Mouse (Mus musculus) limb, embryonic 12.5 days (tissue): ENCODE measurements around the gene Atp1a2. TPM values are rescaled to one million over a fixed set of nuclear protein-coding genes. Genes with fewer than 3 reads are reported as not detected.

ENCODE experiments used
- ATAC-seq: fragments of 200-750 bp; cut with Nextera tagmentation; 2 replicates; pipeline ENCODE4 v1.8.0; 2017; ENCODE audit warnings: low read depth, moderate TSS enrichment; ENCODE audit not compliant: insufficient number of reproducible peaks, insufficient read depth, low FRiP score, low TSS enrichment
- H3K27ac ChIP-seq: fragments of 300-500 bp; sonication (generic); 2 replicates; pipeline ENCODE4 v1.5.1; 2016; ENCODE audit warnings: mild to moderate bottlenecking, moderate library complexity
- H3K27me3 ChIP-seq: fragments of 300-500 bp; sonication (generic); 2 replicates; pipeline ENCODE4 v1.6.1; 2016; ENCODE audit warnings: mild to moderate bottlenecking, moderate library complexity
- H3K36me3 ChIP-seq: fragments of 300-500 bp; sonication (generic); 2 replicates; pipeline ENCODE4 v1.6.1; 2016; ENCODE audit warnings: mild to moderate bottlenecking, moderate library complexity
- H3K4me1 ChIP-seq: fragments of 300-500 bp; sonication (generic); replicated peaks from 2 replicates; pipeline ENCODE4 v1.6.1; 2016
- H3K4me2 ChIP-seq: fragments of 300-500 bp; sonication (generic); 2 replicates; pipeline ENCODE4 v1.6.1; 2016; ENCODE audit warnings: mild to moderate bottlenecking, moderate library complexity
- H3K4me3 ChIP-seq: fragments of 300-500 bp; sonication (generic); replicated peaks from 2 replicates; pipeline ENCODE4 v1.5.1; 2016; ENCODE audit warnings: mild to moderate bottlenecking
- H3K9ac ChIP-seq: fragments of 300-500 bp; sonication (generic); replicated peaks from 2 replicates; pipeline ENCODE4 v1.6.1; 2016; ENCODE audit warnings: mild to moderate bottlenecking, moderate library complexity
- H3K9me3 ChIP-seq: fragments of 300-500 bp; sonication (generic); 2 replicates; pipeline ENCODE4 v1.6.1; 2016; ENCODE audit warnings: mild to moderate bottlenecking, moderate library complexity
- WGBS: fragments of 180-500 bp; shearing (Covaris S2); methylation state at CpG from one replicate; pipeline ENCODE4 v1.1.7; 2016; 5-methylcytosine and 5-hydroxymethylcytosine counted together
- polyA plus RNA-seq: library from polyadenylated mRNA; unstranded; fragments of >200 nt; fragmentation: Nextera tagmentation; extraction: Ambion mirVana; gene quantifications from 2 replicates; pipeline ENCODE4 v1.2.1, GENCODE M21; 2016

Atp1a2 gene
- polyA plus RNA-seq, 1 experiment from 2014 or later: 5.1 TPM

GRCm38 (mm10) chr1:172324725-172325124 lies 26.9 kb upstream of the Atp1a2 start:
- Histone ChIP-seq H3K27ac (no peak overlapping the region), H3K9me3 (peaks cover 3% of the 10 kb centered on the region; the same call in 1 of the 2 replicates), H3K9ac (no peak overlapping the region), H3K27me3 (peaks cover 59% of the 10 kb centered on the region), H3K4me2 (no peak overlapping the region), H3K4me1 (0 out of 2 replicates have a peak, but pooled peaks cover 19% of the 10 kb centered on the region), H3K36me3 (peaks cover 9% of the 10 kb centered on the region; the same call in 1 of the 2 replicates), H3K4me3 (no peak overlapping the region)
- 6% methylated on average over 7 of the region's 7 CpGs for WGBS
- ATAC-seq: peak; percentile 35; the same call in 1 of the 2 replicates

GRCm38 (mm10) chr1:172323801-172324359 lies 26.0 kb upstream of the Atp1a2 start:
- H3K4me2 ChIP-seq: no peak overlapping the region
- no peak for ATAC-seq
- H3K9me3 ChIP-seq: peaks cover 3% of the 10 kb centered on the region; the same call in 1 of the 2 replicates
- H3K4me1 ChIP-seq: 0 out of 2 replicates have a peak, but pooled peaks cover 19% of the 10 kb centered on the region
- H3K36me3 ChIP-seq: peaks cover 18% of the 10 kb centered on the region
- H3K9ac ChIP-seq: no peak overlapping the region
- 67% methylated on average over 6 of the region's 6 CpGs for WGBS
- H3K4me3 ChIP-seq: no peak overlapping the region
- H3K27me3 ChIP-seq: peaks cover 51% of the 10 kb centered on the region
- no peak overlapping the region for H3K27ac ChIP-seq

DNA sequence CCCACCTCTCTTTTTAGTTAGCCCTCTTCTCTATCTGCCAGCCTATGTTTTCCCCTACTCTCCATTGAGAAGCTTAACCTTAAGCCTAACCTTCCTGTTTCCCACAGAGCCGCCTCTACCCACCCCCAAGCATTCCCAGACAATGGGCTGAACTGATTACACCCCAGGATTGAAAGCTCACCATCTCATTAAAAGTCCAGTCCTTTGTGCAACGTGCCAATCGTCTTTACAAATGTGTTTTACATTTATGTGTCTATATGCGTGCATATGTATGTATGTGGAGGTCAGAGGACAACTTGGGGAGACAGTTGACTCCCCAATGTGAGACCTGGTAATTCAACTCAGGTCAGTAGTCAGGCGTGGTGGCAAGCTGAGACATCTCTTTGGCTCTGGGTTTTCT lies 25.4 kb upstream of the Atp1a2 start:
- no peak overlapping the region for H3K4me3 ChIP-seq
- 0 out of 2 replicates have a peak, but pooled peaks cover 22% of the 10 kb centered on the region for H3K4me1 ChIP-seq
- no peak for ATAC-seq
- H3K27ac ChIP-seq: no peak overlapping the region
- H3K9me3 ChIP-seq: peaks cover 3% of the 10 kb centered on the region; the same call in 1 of the 2 replicates
- no peak overlapping the region for H3K4me2 ChIP-seq
- H3K36me3 ChIP-seq: peaks cover 23% of the 10 kb centered on the region
- WGBS: 45% methylated on average over 5 of the region's 5 CpGs
- H3K27me3 ChIP-seq: peaks cover 45% of the 10 kb centered on the region
- no peak overlapping the region for H3K9ac ChIP-seq

DNA sequence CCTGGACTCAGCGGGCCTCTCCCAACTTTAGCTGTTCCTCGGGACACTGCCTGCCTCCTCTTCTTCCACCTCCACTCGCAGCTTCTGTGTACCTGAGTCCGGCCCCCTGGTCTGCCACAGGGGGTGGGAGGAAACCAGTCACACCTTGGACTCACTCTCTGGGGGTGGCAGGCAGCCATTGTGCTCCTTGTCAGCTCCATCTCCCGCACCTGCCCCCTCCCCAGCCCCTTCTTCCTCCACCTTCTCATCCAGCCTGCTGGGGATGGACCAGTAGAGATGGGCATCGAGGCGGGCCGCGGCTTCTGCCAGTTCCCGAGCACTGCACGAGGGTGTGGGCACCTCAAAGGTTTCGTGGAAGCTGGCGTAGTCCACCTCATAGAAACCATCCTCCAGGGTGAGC lies 24.9 kb upstream of the Atp1a2 start:
- ATAC-seq: no peak
- no peak overlapping the region for H3K27ac ChIP-seq
- peaks cover 3% of the 10 kb centered on the region; the same call in 1 of the 2 replicates for H3K9me3 ChIP-seq
- no peak overlapping the region for H3K4me3 ChIP-seq
- H3K4me1 ChIP-seq: peaks cover 25% of the 10 kb centered on the region; the same call in 1 of the 2 replicates
- 53% methylated on average over 13 of the region's 13 CpGs for WGBS
- peaks cover 39% of the 10 kb centered on the region for H3K27me3 ChIP-seq
- H3K4me2 ChIP-seq: no peak overlapping the region
- H3K36me3 ChIP-seq: peaks cover 29% of the 10 kb centered on the region
- no peak overlapping the region for H3K9ac ChIP-seq

- Histone ChIP-seq H3K9me3 (no peaks in the 10 kb centered on the region), H3K4me1 (peaks cover 24% of the 10 kb centered on the region), H3K27me3 (peaks cover 11% of the 10 kb centered on the region), H3K36me3 (peaks cover 40% of the 10 kb centered on the region), H3K4me2 (no peak overlapping the region), H3K9ac (no peak overlapping the region), H3K27ac (no peak overlapping the region), H3K4me3 (no peak overlapping the region)
- ATAC-seq: no peak
- WGBS: 37% methylated on average over 5 of the region's 5 CpGs
Measured at GRCm38 (mm10) chr1:172319921-172320411, 22.1 kb upstream of the Atp1a2 start.

- H3K4me3 ChIP-seq: no peak overlapping the region
- H3K9ac ChIP-seq: no peak overlapping the region
- no peaks in the 10 kb centered on the region for H3K9me3 ChIP-seq
- H3K27ac ChIP-seq: no peak overlapping the region; the same call in 1 of the 2 replicates
- H3K36me3 ChIP-seq: peaks cover 40% of the 10 kb centered on the region
- ATAC-seq: no peak
- 76% methylated on average over 7 of the region's 7 CpGs for WGBS
- H3K4me1 ChIP-seq: peaks cover 24% of the 10 kb centered on the region
- H3K4me2 ChIP-seq: no peak overlapping the region
- H3K27me3 ChIP-seq: peaks cover 5% of the 10 kb centered on the region
Measured at GRCm38 (mm10) chr1:172319346-172319745, 21.5 kb upstream of the Atp1a2 start.

DNA sequence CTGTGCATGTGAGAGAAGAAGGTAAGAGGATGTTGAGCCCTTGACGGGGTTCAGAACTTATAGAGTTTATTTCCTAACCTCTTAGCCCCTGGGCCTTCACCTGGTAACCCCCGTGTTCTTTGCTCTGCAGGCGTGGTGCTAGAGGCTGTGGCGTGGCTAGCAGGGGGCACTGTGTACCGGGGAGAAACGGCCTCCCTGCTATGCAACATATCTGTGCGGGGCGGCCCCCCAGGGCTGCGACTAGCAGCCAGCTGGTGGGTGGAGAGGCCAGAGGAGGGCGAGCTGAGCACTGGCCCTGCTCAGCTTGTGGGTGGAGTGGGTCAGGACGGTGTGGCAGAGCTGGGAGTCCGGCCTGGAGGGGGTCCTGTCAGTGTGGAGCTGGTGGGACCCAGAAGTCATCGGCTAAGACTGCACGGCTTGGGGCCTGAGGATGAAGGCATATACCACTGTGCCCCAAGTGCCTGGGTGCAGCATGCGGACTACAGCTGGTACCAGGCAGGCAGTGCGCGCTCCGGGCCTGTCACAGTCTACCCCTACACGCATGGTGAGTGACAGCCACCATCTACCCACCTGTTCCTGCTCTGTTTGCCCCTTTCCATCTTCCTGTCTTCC lies 20.7 kb upstream of the Atp1a2 start:
- WGBS: 82% methylated on average over 19 of the region's 19 CpGs
- Histone ChIP-seq H3K27me3 (peaks cover 5% of the 10 kb centered on the region; the same call in 1 of the 2 replicates), H3K9me3 (no peaks in the 10 kb centered on the region), H3K9ac (no peak overlapping the region), H3K4me3 (no peak overlapping the region), H3K4me2 (no peak overlapping the region), H3K4me1 (peaks cover 31% of the 10 kb centered on the region), H3K27ac (no peak overlapping the region), H3K36me3 (peaks cover 40% of the 10 kb centered on the region)
- no peak for ATAC-seq

GRCm38 (mm10) chr1:172317946-172318345 lies 20.1 kb upstream of the Atp1a2 start:
- Histone ChIP-seq H3K36me3 (peaks cover 40% of the 10 kb centered on the region), H3K27me3 (peaks cover 5% of the 10 kb centered on the region; the same call in 1 of the 2 replicates)
- WGBS: 56% methylated on average over 15 of the region's 15 CpGs

GRCm38 (mm10) chr1:172317431-172317830 lies 19.6 kb upstream of the Atp1a2 start:
- no peaks in the 10 kb centered on the region for H3K9me3 ChIP-seq
- ATAC-seq: 0 out of 2 replicates have a peak, but pooled peaks have one; percentile 24
- H3K27me3 ChIP-seq: no peaks in the 10 kb centered on the region
- H3K9ac ChIP-seq: peak overlapping the region; percentile 31; the same call in 1 of the 2 replicates
- H3K36me3 ChIP-seq: peaks cover 40% of the 10 kb centered on the region
- WGBS: 57% methylated on average over 18 of the region's 18 CpGs
- H3K4me2 ChIP-seq: peak overlapping the region; percentile 26
- H3K4me1 ChIP-seq: peaks cover 42% of the 10 kb centered on the region
- no peak overlapping the region for H3K4me3 ChIP-seq
- H3K27ac ChIP-seq: peak overlapping the region; percentile 35; the same call in 1 of the 2 replicates

More at GRCm38 (mm10) chr1:172317946-172318345, 20.1 kb upstream of the Atp1a2 start:
- no peak for ATAC-seq
- Histone ChIP-seq H3K4me3 (no peak overlapping the region), H3K9ac (no peak overlapping the region), H3K9me3 (no peaks in the 10 kb centered on the region), H3K4me2 (no peak overlapping the region), H3K4me1 (peaks cover 37% of the 10 kb centered on the region), H3K27ac (no peak overlapping the region)

DNA sequence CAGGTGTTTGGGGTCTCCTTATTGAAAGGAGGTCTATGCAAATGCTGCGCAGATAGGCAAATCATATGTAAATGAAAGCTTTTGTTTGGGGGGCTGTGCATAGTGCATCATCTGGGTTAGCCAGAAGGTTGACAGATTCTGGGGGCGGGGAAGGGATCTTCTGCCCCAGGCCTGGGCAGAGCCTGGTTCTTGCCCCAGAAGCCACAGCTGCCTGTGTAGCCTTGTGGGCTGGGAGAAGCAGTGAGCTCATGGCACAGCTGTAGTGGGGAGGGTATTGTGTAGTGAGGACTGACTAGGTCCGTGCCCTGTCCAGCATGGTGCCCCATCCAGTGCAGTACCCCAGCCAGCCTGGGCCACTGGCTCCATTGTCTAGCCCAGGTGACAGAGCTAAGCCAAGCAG lies 17.0 kb upstream of the Atp1a2 start:
- Histone ChIP-seq H3K4me1 (peaks cover 46% of the 10 kb centered on the region), H3K4me3 (no peak overlapping the region), H3K36me3 (peaks cover 33% of the 10 kb centered on the region), H3K4me2 (no peak overlapping the region), H3K27ac (no peak overlapping the region), H3K9ac (no peak overlapping the region), H3K27me3 (no peaks in the 10 kb centered on the region), H3K9me3 (no peaks in the 10 kb centered on the region)
- no peak for ATAC-seq
- WGBS: 88% methylated on average over 3 of the region's 3 CpGs

GRCm38 (mm10) chr1:172313613-172314411 lies 15.9 kb upstream of the Atp1a2 start:
- peaks cover 22% of the 10 kb centered on the region for H3K36me3 ChIP-seq
- H3K4me3 ChIP-seq: peak overlapping the region; percentile 77
- peak overlapping the region; percentile 89 for H3K4me2 ChIP-seq
- WGBS: 84% methylated on average over 10 of the region's 10 CpGs
- ATAC-seq: no peak
- H3K27ac ChIP-seq: no peak overlapping the region
- H3K9ac ChIP-seq: 0 out of 2 replicates have a peak overlapping the region, but pooled peaks have one; percentile 81
- H3K27me3 ChIP-seq: no peaks in the 10 kb centered on the region
- H3K4me1 ChIP-seq: peaks cover 52% of the 10 kb centered on the region
- H3K9me3 ChIP-seq: no peaks in the 10 kb centered on the region
